Mouse (Mus musculus): ENCODE measurements around the gene Eepd1. TPM values are rescaled to one million over a fixed set of nuclear protein-coding genes. Genes with fewer than 3 reads are reported as not detected.

Eepd1 gene
- polyA plus RNA-seq, 1 experiment from 2014 or later: 9.2 TPM

GRCm38 (mm10) chr9:25568783-25569182 is 87.4 kb downstream of the Eepd1 start:
- H3K9me3 ChIP-seq (ENCODE audit: control insufficient read depth, low read length): no peaks in the 10 kb centered on the region
- H3K36me3 ChIP-seq (ENCODE audit: control insufficient read depth, insufficient read depth, low read length): no peaks in the 10 kb centered on the region
- no peak overlapping the region for H3K27ac ChIP-seq (ENCODE audit: low read depth, low read length)
- no peak overlapping the region for H3K9ac ChIP-seq (ENCODE audit: low read length)
- peaks cover 6% of the 10 kb centered on the region for H3K4me1 ChIP-seq (replicated peaks; ENCODE audit: control insufficient read depth, insufficient read depth, low read length)
- H3K4me2 ChIP-seq (ENCODE audit: low read depth, low read length, severe bottlenecking): no peak overlapping the region
- DNase-seq (ENCODE audit: low spot score) (no peak), ATAC-seq (replicated peaks; ENCODE audit: low FRiP score) (no peak)
- no peak overlapping the region for H3K4me3 ChIP-seq (ENCODE audit: low read depth, low read length)
- WGBS: 76% methylated on average over 3 of the region's 3 CpGs
- no peaks in the 10 kb centered on the region for H3K27me3 ChIP-seq (ENCODE audit: control insufficient read depth, insufficient read depth, low read length)

DNA sequence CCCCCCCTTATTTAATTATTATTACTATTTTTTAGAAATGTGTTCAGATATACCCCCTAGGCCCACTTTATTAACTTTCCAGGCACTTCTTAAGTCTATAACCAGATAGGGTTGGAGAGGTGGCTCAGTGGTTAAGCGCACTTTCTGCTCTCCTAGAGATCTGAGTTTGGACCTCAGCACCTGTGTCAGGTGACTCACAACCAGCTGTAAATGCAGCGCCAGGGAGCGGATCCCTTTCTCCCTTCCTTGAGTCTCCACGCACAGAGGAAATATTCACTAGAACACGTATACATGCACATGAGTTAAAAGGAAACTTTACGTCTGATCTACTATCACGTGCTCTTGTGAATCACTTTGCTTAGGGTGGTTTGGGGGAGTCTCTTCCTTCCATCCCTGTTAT is 88.7 kb downstream of the Eepd1 start:
- ATAC-seq (replicated peaks; ENCODE audit: low FRiP score) (no peak), DNase-seq (ENCODE audit: low spot score) (no peak)
- Histone ChIP-seq H3K9ac (ENCODE audit: low read length) (no peak overlapping the region), H3K4me1 (replicated peaks; ENCODE audit: control insufficient read depth, insufficient read depth, low read length) (peaks cover 6% of the 10 kb centered on the region), H3K9me3 (ENCODE audit: control insufficient read depth, low read length) (no peaks in the 10 kb centered on the region), H3K27ac (ENCODE audit: low read depth, low read length) (no peak overlapping the region), H3K4me2 (ENCODE audit: low read depth, low read length, severe bottlenecking) (no peak overlapping the region), H3K27me3 (ENCODE audit: control insufficient read depth, insufficient read depth, low read length) (no peaks in the 10 kb centered on the region), H3K36me3 (ENCODE audit: control insufficient read depth, insufficient read depth, low read length) (no peaks in the 10 kb centered on the region), H3K4me3 (ENCODE audit: low read depth, low read length) (no peak overlapping the region)
- WGBS: 96% methylated on average over 7 of the region's 7 CpGs

DNA sequence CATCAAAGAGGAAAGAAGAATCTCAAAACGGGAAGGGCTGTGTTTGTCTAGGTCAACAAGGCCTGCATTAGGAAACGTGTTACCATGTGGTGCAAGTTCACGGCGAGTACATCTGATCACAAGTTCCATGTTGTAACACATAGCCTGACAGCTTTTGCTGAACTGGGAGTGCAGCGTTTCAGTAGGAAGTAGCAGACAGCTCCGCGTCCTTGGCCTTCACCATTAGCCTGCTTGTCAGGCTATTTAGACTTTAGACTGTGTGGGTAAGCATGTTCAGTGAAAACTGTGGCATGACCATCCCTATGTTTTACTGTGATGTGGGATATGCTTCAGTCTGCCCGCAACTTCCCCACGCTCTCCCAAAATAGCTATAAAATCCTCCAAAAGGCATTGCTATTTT is 89.1 kb downstream of the Eepd1 start:
- Histone ChIP-seq H3K4me3 (ENCODE audit: low read depth, low read length) (no peak overlapping the region), H3K9me3 (ENCODE audit: control insufficient read depth, low read length) (no peaks in the 10 kb centered on the region), H3K4me1 (replicated peaks; ENCODE audit: control insufficient read depth, insufficient read depth, low read length) (peaks cover 6% of the 10 kb centered on the region), H3K36me3 (ENCODE audit: control insufficient read depth, insufficient read depth, low read length) (no peaks in the 10 kb centered on the region), H3K27me3 (ENCODE audit: control insufficient read depth, insufficient read depth, low read length) (no peaks in the 10 kb centered on the region), H3K9ac (ENCODE audit: low read length) (no peak overlapping the region), H3K27ac (ENCODE audit: low read depth, low read length) (no peak overlapping the region), H3K4me2 (ENCODE audit: low read depth, low read length, severe bottlenecking) (no peak overlapping the region)
- DNase-seq (ENCODE audit: low spot score) (no peak), ATAC-seq (replicated peaks; ENCODE audit: low FRiP score) (no peak)
- 83% methylated on average over 9 of the region's 9 CpGs for WGBS

- Histone ChIP-seq H3K4me2 (ENCODE audit: low read depth, low read length, severe bottlenecking) (no peak overlapping the region), H3K36me3 (ENCODE audit: control insufficient read depth, insufficient read depth, low read length) (no peaks in the 10 kb centered on the region), H3K4me3 (ENCODE audit: low read depth, low read length) (no peak overlapping the region), H3K9me3 (ENCODE audit: control insufficient read depth, low read length) (no peaks in the 10 kb centered on the region), H3K27ac (ENCODE audit: low read depth, low read length) (peak overlapping the region; percentile 50; the same call in 1 of the 2 replicates), H3K9ac (ENCODE audit: low read length) (no peak overlapping the region), H3K4me1 (replicated peaks; ENCODE audit: control insufficient read depth, insufficient read depth, low read length) (peaks cover 6% of the 10 kb centered on the region), H3K27me3 (ENCODE audit: control insufficient read depth, insufficient read depth, low read length) (no peaks in the 10 kb centered on the region)
- ATAC-seq (replicated peaks; ENCODE audit: low FRiP score) (peak; percentile 59), DNase-seq (ENCODE audit: low spot score) (no peak)
- WGBS: 19% methylated on average over 2 of the region's 2 CpGs
Measured at GRCm38 (mm10) chr9:25571381-25571780, 90.0 kb downstream of the Eepd1 start.

DNA sequence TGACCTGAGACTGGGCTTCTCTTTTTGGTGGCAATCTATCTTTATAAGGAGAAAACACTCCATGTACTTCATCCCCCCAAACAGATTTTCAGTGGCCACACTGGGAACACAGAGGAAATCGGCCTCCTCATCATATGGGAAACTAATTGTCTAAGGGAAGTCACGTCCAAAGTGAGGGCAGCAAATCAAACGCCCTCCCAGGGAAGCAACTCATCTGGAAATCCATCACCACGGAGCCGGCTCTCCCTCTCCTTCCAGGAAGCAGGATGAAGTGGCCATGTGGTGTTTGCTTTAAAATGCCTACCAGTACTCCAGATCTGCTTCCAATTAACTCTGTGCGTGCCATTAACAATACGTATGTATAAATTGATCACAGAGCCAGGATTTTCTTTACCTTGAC is 92.4 kb downstream of the Eepd1 start:
- 29% methylated on average over 7 of the region's 7 CpGs for WGBS
- H3K27me3 ChIP-seq (ENCODE audit: control insufficient read depth, insufficient read depth, low read length): no peaks in the 10 kb centered on the region
- H3K27ac ChIP-seq (ENCODE audit: low read depth, low read length): no peak overlapping the region
- no peaks in the 10 kb centered on the region for H3K36me3 ChIP-seq (ENCODE audit: control insufficient read depth, insufficient read depth, low read length)
- no peak overlapping the region for H3K4me3 ChIP-seq (ENCODE audit: low read depth, low read length)
- ATAC-seq (replicated peaks; ENCODE audit: low FRiP score): no peak
- H3K9me3 ChIP-seq (ENCODE audit: control insufficient read depth, low read length): no peaks in the 10 kb centered on the region
- DNase-seq (ENCODE audit: low spot score): no peak
- H3K4me1 ChIP-seq (replicated peaks; ENCODE audit: control insufficient read depth, insufficient read depth, low read length): peaks cover 6% of the 10 kb centered on the region
- H3K9ac ChIP-seq (ENCODE audit: low read length): no peak overlapping the region
- H3K4me2 ChIP-seq (ENCODE audit: low read depth, low read length, severe bottlenecking): no peak overlapping the region

DNA sequence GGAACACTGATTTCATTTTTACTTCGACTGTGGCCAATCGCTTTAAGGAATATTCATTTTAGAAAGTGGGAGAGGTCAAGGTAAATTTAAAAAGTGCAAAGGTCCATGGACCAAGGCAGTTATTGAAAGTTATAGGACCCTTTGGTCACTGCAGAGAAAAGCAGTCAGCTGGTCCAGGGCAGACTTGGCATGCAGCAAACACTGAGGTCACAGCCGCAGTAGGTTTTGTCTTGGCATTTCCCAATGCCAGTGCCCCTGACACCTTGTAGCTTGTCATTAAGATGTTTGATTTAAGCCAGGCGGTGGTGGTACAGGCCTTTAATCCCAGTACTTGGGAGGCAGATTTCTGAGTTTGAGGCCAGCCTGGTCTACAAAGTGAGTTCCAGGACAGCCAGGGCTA is 92.8 kb downstream of the Eepd1 start:
- H3K27ac ChIP-seq (ENCODE audit: low read depth, low read length): no peak overlapping the region
- H3K9ac ChIP-seq (ENCODE audit: low read length): no peak overlapping the region
- peaks cover 6% of the 10 kb centered on the region for H3K4me1 ChIP-seq (replicated peaks; ENCODE audit: control insufficient read depth, insufficient read depth, low read length)
- H3K27me3 ChIP-seq (ENCODE audit: control insufficient read depth, insufficient read depth, low read length): no peaks in the 10 kb centered on the region
- H3K4me2 ChIP-seq (ENCODE audit: low read depth, low read length, severe bottlenecking): no peak overlapping the region
- no peaks in the 10 kb centered on the region for H3K9me3 ChIP-seq (ENCODE audit: control insufficient read depth, low read length)
- DNase-seq (ENCODE audit: low spot score): no peak
- no peaks in the 10 kb centered on the region for H3K36me3 ChIP-seq (ENCODE audit: control insufficient read depth, insufficient read depth, low read length)
- ATAC-seq (replicated peaks; ENCODE audit: low FRiP score): no peak
- no peak overlapping the region for H3K4me3 ChIP-seq (ENCODE audit: low read depth, low read length)
- WGBS: 59% methylated on average over 4 of the region's 4 CpGs

DNA sequence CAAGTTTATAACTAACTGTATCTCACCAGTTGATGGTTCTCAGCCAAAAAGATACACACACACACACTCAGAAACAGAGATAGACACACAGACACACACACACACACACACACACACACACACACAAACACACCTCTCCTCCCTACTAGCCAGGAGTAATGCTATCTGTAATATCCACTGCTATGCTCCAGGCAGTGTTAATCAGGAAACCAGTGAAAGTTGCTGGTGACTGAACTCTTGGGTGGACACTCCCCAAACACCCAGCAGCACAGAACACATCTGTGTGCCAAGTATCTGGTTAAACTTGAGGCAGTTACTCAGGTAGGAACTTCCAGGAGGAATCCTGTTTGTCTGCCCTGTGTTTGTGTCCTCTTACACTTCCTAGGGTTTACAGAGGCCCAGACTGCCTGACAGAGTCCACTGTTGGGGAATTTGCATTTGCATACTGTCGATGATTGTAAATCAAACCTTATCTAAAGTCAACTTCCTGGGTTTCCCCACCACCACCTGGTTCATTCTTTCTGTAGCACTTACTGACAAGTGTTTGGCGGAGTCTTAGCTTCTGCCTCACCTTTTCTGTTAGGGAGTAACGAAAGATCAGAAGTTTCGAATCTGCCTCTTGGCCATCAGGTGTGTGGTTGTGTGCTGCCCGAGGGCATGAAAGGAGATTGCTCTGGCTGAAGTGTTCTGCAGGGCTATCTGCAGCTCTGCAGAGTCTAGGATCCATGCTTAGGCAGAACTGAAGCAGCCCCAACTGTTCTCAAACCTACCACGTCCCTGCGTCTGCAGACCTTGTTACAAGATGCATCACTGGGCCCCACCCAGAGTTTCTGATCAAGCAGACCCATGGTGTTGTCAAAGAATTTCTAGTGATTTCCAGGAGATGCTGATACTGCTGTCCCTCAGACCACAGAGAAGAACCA is 97.6 kb downstream of the Eepd1 start:
- ATAC-seq (replicated peaks; ENCODE audit: low FRiP score): no peak
- H3K4me1 ChIP-seq (replicated peaks; ENCODE audit: control insufficient read depth, insufficient read depth, low read length): no peaks in the 10 kb centered on the region
- 90% methylated on average over 7 of the region's 7 CpGs for WGBS

DNA sequence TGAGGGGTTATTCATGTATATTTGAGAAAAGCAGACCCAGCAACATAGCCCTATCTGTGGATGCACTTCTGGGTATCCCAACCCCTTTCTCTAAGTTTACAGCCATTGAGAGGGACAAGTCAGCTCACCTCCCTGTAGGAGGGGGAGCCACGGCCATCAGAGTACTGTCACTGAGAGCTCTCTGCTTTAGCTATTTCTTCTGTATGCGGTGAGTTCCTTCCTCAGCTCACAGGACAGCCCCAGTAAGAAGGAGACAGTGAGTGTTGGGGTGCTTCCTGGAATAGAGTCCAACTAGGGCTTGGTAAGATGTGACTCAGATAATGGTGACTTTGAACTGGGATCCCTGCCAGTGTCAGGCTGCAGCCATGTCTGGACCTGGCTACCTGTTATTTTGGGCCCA is 102.3 kb downstream of the Eepd1 start:
- H3K4me3 ChIP-seq (ENCODE audit: low read depth, low read length): no peak overlapping the region
- H3K36me3 ChIP-seq (ENCODE audit: control insufficient read depth, insufficient read depth, low read length): no peaks in the 10 kb centered on the region
- ATAC-seq (replicated peaks; ENCODE audit: low FRiP score) (no peak), DNase-seq (ENCODE audit: low spot score) (no peak)
- no peaks in the 10 kb centered on the region for H3K4me1 ChIP-seq (replicated peaks; ENCODE audit: control insufficient read depth, insufficient read depth, low read length)
- no peak overlapping the region for H3K27ac ChIP-seq (ENCODE audit: low read depth, low read length)
- no peaks in the 10 kb centered on the region for H3K9me3 ChIP-seq (ENCODE audit: control insufficient read depth, low read length)
- H3K9ac ChIP-seq (ENCODE audit: low read length): no peak overlapping the region
- no peaks in the 10 kb centered on the region for H3K27me3 ChIP-seq (ENCODE audit: control insufficient read depth, insufficient read depth, low read length)
- 79% methylated on average over 2 of the region's 2 CpGs for WGBS
- no peak overlapping the region for H3K4me2 ChIP-seq (ENCODE audit: low read depth, low read length, severe bottlenecking)

More for the DNA sequence above, 97.6 kb downstream of the Eepd1 start:
- no peaks in the 10 kb centered on the region for H3K27me3 ChIP-seq (ENCODE audit: control insufficient read depth, insufficient read depth, low read length)
- H3K4me3 ChIP-seq (ENCODE audit: low read depth, low read length): no peak overlapping the region
- H3K36me3 ChIP-seq (ENCODE audit: control insufficient read depth, insufficient read depth, low read length): no peaks in the 10 kb centered on the region
- H3K27ac ChIP-seq (ENCODE audit: low read depth, low read length): no peak overlapping the region
- H3K4me2 ChIP-seq (ENCODE audit: low read depth, low read length, severe bottlenecking): no peak overlapping the region
- no peaks in the 10 kb centered on the region for H3K9me3 ChIP-seq (ENCODE audit: control insufficient read depth, low read length)
- H3K9ac ChIP-seq (ENCODE audit: low read length): no peak overlapping the region
- DNase-seq (ENCODE audit: low spot score): no peak

DNA sequence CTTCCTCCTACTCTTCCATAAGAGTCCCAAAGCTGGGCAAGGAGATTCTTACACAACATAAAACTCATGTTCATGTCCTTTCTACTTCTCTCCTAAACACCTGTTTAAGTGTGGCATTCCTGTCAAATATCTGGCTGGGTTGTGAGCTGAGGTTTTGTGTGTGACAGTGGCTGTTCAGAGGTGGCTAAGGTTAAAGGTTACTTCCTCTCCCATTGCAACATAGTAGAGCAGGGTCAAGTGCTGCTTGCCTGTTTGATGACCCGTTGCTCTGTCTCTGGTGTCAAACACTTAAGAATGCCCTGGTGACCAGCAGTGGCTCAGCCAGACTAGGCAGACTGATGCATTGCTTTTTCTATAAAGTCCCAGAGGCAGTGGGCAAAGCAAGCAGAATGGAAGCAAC is 104.3 kb downstream of the Eepd1 start:
- Histone ChIP-seq H3K9ac (ENCODE audit: low read length) (no peak overlapping the region), H3K36me3 (ENCODE audit: control insufficient read depth, insufficient read depth, low read length) (no peaks in the 10 kb centered on the region), H3K4me2 (ENCODE audit: low read depth, low read length, severe bottlenecking) (no peak overlapping the region), H3K4me3 (ENCODE audit: low read depth, low read length) (no peak overlapping the region), H3K9me3 (ENCODE audit: control insufficient read depth, low read length) (no peaks in the 10 kb centered on the region), H3K27me3 (ENCODE audit: control insufficient read depth, insufficient read depth, low read length) (no peaks in the 10 kb centered on the region), H3K4me1 (replicated peaks; ENCODE audit: control insufficient read depth, insufficient read depth, low read length) (no peaks in the 10 kb centered on the region), H3K27ac (ENCODE audit: low read depth, low read length) (no peak overlapping the region)
- 90% methylated on average over 1 of the region's 1 CpGs for WGBS
- ATAC-seq (replicated peaks; ENCODE audit: low FRiP score) (no peak), DNase-seq (ENCODE audit: low spot score) (no peak)
